Mouse (Mus musculus) megakaryocyte, embryonic 14.5 days (primary cell): ENCODE results near the gene Rab1a. TPM values are rescaled to one million over a fixed set of nuclear protein-coding genes. Genes with fewer than 3 reads are reported as not detected.
A peak's percentile ranks its signal among the peaks of the same experiment; 100 is the strongest.

Experiments used
- H3K27me3 ChIP-seq: replicated peaks from 2 replicates; pipeline ENCODE3; 2012; ENCODE audit warnings: inconsistent platforms
- H3K36me3 ChIP-seq: replicated peaks from 2 replicates; pipeline ENCODE3; 2012; ENCODE audit warnings: low read length, inconsistent platforms, mixed read lengths
- H3K4me1 ChIP-seq: 2 replicates; pipeline ENCODE4 v1.6.1; 2012; ENCODE audit warnings: inconsistent platforms
- H3K4me3 ChIP-seq: replicated peaks from 2 replicates; pipeline ENCODE3; 2012; ENCODE audit warnings: moderate library complexity, mild to moderate bottlenecking, inconsistent platforms
- H3K9me3 ChIP-seq: 2 replicates; pipeline ENCODE4 v1.6.1; 2012; ENCODE audit warnings: inconsistent platforms
- FLI1 ChIP-seq: IDR thresholded peaks from 2 replicates; pipeline ENCODE4 v1.6.1; 2012; ENCODE audit warnings: low read length, inconsistent platforms, mixed read lengths
- GATA1 ChIP-seq: IDR thresholded peaks from 3 replicates; pipeline ENCODE4 v1.6.1; 2012; ENCODE audit warnings: mixed read lengths, low read length, inconsistent platforms, borderline replicate concordance
- polyA plus RNA-seq: library from polyadenylated mRNA; stranded (reverse); fragments of >175 nt; gene quantifications from 2 replicates; pipeline ENCODE4 v1.2.3, GENCODE M21; 2012; ENCODE audit warnings: low replicate concordance; ENCODE audit not compliant: insufficient read depth

Gene Rab1a
- polyA plus RNA-seq, 1 experiment, result 33.5 TPM

DNA sequence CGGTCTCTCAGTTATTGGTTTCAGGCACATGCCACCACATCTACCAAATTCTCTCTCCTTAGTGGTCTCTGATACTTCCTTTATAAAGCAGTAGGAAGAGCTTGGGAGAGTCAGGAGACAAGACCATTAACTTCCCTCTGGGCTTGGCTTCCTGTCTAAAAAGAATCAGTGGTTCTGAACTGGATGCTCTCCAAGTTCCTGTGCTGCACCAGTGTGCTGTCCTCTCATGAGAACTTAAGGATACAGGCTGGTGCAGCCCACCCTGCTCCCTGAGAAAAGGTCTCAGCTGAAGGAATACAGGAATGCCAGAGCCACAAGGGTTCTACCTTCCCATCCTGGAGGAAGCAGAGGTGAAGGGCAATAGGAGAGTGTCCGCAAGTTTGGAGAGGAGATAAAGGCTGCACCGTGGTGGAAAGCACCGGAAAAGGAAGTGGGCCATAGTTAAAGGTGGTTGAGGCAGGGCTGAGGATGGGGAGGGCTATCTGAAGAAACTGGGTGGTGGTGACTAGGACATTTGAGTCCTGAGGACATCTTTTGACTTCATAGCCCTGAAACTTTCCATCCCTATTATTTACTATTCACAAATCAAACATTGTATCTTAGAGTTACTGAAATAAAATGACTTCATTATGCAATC is 8.0 kb upstream of the Rab1a start:
- H3K9me3 ChIP-seq, result peaks cover 6% of the 10 kb centered on the region; the same call in 1 of the 2 replicates
- no peaks in the 10 kb centered on the region for H3K27me3 ChIP-seq
- no peaks in the 10 kb centered on the region for H3K36me3 ChIP-seq
- peak overlapping the region; percentile 38 for H3K4me3 ChIP-seq
- no peak for TF ChIP-seq FLI1
- no peak for TF ChIP-seq GATA1
- peaks cover 21% of the 10 kb centered on the region for H3K4me1 ChIP-seq

DNA sequence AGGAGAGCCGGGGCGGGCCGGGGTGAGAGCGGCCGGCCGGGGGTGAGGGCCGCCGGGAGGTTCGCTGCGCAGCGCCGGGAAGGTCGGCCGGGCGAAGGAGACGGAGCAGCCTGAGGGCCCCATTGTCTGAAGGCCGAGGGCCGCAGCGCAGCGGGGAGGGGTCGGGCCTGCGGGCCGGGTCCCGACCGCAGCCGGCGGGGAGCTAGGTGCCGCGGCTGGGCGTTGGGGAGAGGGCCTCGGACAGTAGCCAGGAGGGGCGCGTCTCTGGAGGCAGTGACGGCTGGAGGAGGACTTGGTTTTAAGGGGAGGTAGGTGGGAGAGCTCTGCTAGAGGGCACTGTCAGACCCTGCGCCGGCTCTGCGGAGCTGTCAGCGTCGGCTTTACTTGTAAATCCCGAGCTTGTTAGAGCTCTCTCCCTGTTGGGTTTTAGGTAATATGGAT is 449 bp downstream of the Rab1a start:
- Histone ChIP-seq H3K36me3 (peaks cover 22% of the 10 kb centered on the region), H3K4me3 (peak overlapping the region; percentile 97), H3K27me3 (no peaks in the 10 kb centered on the region), H3K4me1 (peaks cover 36% of the 10 kb centered on the region), H3K9me3 (no peaks in the 10 kb centered on the region)
- TF ChIP-seq FLI1, result no peak
- no peak for TF ChIP-seq GATA1

DNA sequence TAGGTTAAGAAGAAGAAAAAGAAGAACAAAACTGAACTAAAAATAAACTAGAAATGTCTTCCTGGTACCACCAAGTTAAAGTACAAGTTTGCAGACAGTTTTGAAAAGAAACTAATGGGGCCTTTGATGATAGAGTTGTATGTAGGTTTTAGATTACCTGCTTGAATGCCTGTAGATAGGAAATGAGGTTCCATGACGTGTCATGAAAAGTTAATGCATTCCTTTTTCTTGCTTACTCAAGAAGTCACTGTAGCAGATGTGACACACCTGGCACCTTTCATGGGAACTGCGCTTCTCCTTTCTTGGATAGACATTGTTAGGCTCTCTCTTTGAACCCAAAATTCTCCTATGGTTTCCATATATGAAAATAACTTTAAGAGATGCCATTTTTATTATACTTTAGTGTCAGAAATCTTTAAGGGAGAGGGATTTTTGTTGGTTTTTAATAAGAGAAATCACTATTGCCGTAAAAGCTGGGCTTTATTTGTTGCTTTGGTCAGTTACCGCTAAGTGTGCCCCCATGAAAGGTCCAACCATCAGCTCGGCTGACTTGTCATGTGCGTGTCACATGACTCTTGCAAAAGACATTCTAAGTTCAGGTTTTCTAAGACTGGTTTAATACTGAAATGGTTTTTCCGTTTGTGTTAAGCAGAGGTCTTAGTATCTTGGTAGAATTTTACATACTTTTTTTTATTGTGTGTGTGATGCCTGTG is 1.2 kb downstream of the Rab1a start:
- TF ChIP-seq GATA1 (no peak), FLI1 (no peak)
- H3K4me1 ChIP-seq, result peaks cover 44% of the 10 kb centered on the region
- no peaks in the 10 kb centered on the region for H3K27me3 ChIP-seq
- H3K4me3 ChIP-seq, result peak overlapping the region; percentile 97
- no peaks in the 10 kb centered on the region for H3K9me3 ChIP-seq
- peaks cover 22% of the 10 kb centered on the region for H3K36me3 ChIP-seq

DNA sequence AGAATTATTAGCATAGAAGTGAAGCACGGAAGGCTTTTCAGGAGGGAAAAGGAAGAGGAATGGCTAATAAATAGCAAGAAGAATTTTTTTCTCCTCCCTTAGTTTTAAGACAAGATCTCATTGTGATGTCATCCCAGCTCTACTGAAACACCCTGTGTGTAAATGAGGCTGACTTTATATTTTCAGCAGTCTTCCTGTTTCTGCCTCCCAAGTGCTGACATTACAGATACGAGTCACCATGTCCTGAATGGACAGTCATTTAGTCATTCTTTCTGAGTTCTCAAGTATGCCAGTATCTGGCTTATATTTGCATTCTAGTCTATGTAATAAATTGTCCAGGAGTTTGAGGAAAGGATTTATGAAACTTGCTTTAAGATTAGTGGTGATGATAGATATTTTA is 3.1 kb downstream of the Rab1a start:
- TF ChIP-seq GATA1 (no peak), FLI1 (no peak)
- Histone ChIP-seq H3K9me3 (no peaks in the 10 kb centered on the region), H3K27me3 (no peaks in the 10 kb centered on the region), H3K4me1 (peaks cover 56% of the 10 kb centered on the region), H3K4me3 (peak overlapping the region; percentile 82), H3K36me3 (peaks cover 31% of the 10 kb centered on the region)

DNA sequence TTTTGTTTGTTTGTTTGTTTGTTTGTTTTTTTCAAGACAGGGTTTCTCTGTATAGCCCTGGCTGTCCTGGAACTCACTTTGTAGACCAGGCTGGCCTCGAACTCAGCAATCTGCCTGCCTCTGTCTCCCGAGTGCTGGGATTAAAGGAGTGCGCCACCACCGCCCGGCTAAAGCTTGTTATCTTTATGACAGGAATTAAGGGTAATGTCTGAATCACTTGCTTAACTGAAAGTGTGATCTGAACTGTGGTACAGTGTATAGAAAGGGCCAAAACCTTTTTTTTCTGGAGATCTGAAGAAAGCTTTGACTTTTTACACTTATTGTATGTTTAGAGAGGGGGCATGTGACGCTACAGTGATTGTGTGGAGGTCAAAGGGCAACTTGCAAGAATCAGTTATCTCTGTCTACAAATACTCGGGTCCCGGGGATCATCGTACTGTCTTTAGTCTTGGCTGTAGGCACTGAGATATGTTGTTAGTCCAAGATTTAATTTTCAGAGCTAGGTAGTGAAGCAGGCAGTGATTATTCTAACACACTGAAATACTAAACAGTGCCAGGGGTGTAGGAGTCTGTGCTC is 3.7 kb downstream of the Rab1a start:
- H3K27me3 ChIP-seq, result no peaks in the 10 kb centered on the region
- H3K4me3 ChIP-seq, result peak overlapping the region; percentile 70
- H3K9me3 ChIP-seq, result no peaks in the 10 kb centered on the region
- H3K36me3 ChIP-seq, result peaks cover 31% of the 10 kb centered on the region
- TF ChIP-seq FLI1 (no peak), GATA1 (no peak)
- H3K4me1 ChIP-seq, result peaks cover 62% of the 10 kb centered on the region

DNA sequence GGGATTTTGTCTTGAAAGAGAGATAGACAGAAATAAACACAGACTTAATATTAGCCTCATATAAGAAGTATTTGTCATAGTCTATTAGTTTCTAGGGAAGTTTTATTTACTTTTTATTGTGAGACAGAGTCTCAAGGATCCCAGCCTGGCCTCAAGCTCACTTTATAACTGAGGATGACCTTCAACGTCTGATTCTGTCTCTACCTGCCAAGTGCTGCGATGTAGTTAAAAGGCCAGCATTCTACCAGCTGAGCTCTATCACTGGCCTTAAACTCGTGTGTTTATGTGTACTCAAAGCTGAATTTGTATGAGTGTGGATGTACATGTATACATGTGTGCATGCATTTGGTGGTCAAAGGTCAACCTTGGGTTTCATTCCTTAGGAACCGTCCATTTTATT is 4.3 kb downstream of the Rab1a start:
- TF ChIP-seq FLI1 (no peak), GATA1 (no peak)
- Histone ChIP-seq H3K4me3 (peak overlapping the region; percentile 68), H3K27me3 (no peaks in the 10 kb centered on the region), H3K4me1 (peaks cover 66% of the 10 kb centered on the region), H3K9me3 (no peaks in the 10 kb centered on the region), H3K36me3 (peaks cover 34% of the 10 kb centered on the region)

DNA sequence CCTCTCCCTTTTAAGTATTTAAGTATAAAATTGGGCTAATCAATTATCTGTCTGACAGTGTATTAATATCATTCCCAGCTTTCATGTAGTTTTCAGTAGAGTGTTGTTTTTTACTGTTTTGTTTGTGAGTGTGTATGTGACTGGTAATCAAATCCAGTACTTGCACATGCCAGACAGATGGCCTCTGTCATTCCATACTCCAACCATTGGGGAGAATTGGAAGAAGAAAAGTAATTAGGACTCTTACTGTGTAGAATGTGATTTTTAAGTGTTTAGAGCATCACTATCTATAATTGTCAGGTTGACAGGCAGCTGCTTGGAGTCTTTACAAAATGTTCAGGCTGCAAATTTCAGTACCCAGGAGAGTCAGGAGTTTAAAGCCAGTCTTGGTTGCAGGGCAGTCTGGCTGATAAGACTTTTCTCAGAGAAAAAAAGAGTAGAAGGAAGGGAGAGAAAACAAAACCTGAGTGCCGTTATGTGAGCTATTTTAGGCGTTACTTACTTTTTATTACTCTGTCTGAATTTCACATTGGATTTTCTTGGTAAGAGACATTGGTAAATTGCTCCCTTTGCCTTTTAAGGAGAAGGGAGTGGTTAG is 5.5 kb downstream of the Rab1a start:
- Histone ChIP-seq H3K9me3 (no peaks in the 10 kb centered on the region), H3K4me3 (peak overlapping the region; percentile 23), H3K36me3 (peaks cover 37% of the 10 kb centered on the region), H3K27me3 (no peaks in the 10 kb centered on the region), H3K4me1 (peaks cover 75% of the 10 kb centered on the region)
- no peak for TF ChIP-seq FLI1

DNA sequence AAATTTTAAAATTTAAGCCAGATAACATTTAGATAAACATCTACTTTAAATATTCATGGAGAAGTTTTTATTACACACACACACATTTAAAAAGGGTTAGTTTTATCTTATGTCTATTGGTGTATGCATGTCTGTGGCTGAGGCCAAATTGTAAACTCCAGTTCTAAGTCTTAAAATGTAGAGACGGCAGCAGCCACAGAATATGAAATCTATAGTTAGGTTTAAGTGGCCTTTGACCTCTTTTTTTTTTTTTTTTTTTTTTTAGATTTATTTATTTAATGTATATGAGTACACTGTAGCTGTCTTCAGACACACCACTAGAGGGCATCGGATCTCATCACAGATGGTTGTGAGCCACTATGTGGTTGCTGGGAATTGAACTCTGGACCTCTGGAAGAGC is 6.4 kb downstream of the Rab1a start:
- Histone ChIP-seq H3K9me3 (no peaks in the 10 kb centered on the region), H3K36me3 (peaks cover 37% of the 10 kb centered on the region), H3K27me3 (no peaks in the 10 kb centered on the region), H3K4me1 (peaks cover 82% of the 10 kb centered on the region), H3K4me3 (no peak overlapping the region)
- TF ChIP-seq FLI1, result no peak
- no peak for TF ChIP-seq GATA1

DNA sequence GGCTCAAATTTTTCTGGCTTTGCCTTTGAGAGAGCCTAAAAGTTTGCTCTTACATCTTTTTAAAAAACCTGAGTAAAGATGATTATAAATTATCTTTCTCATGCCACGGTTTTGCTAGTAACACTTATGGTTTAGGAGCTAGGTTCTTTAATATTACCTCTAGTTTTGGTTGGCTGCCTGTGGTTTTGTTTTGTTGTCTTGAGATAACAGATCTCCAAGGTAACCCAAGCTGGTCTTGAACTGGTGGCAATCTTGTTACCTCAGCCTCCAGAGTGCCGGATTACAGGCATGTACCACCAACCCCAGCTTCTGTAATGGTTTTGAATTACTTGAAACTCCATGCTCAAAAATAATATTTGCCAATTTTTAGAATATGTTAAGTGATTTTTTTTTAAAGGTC is 10.6 kb downstream of the Rab1a start:
- no peaks in the 10 kb centered on the region for H3K27me3 ChIP-seq
- TF ChIP-seq GATA1, result no peak
- no peak for TF ChIP-seq FLI1
- H3K9me3 ChIP-seq, result no peaks in the 10 kb centered on the region
- peaks cover 51% of the 10 kb centered on the region for H3K36me3 ChIP-seq
- H3K4me3 ChIP-seq, result no peak overlapping the region
- peaks cover 73% of the 10 kb centered on the region for H3K4me1 ChIP-seq

DNA sequence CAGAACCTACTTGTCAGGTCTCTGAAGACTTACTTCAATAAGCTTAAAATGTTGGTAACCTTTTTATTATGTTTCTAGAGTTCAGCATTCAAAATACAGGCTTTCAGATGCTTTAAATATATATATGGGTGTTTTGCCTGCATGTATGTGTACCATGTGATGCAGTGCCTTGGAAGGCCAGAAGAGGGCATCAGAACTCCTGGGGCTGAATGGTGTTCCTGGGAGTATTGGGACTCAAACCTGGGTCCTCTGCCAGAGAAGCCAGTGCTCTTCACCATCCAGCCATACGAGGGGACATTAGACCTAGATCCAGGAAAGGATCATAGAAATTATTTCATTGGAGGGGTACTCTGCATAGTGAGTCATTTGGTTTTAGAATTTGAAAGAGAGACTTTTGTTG is 13.5 kb downstream of the Rab1a start:
- Histone ChIP-seq H3K36me3 (peaks cover 72% of the 10 kb centered on the region), H3K9me3 (no peaks in the 10 kb centered on the region), H3K4me3 (no peak overlapping the region), H3K4me1 (peaks cover 67% of the 10 kb centered on the region), H3K27me3 (no peaks in the 10 kb centered on the region)
- TF ChIP-seq GATA1 (no peak), FLI1 (no peak)
